Mouse (Mus musculus) heart, embryonic 13.5 days (tissue): ENCODE data around the gene Slc9a9. TPM values are rescaled to one million over a fixed set of nuclear protein-coding genes. Genes with fewer than 3 reads are reported as not detected.
A peak's percentile ranks its signal among the peaks of the same experiment; 100 is the strongest.

Experiments used
- ATAC-seq: fragments of 200-750 bp; cut with Nextera tagmentation; 2 replicates; pipeline ENCODE4 v1.8.0; 2017; ENCODE audit warnings: moderate TSS enrichment; ENCODE audit not compliant: insufficient number of reproducible peaks, low FRiP score, low TSS enrichment; ENCODE audit errors: extremely low read depth
- H3K27ac ChIP-seq: fragments of 300-500 bp; sonication (generic); replicated peaks from 2 replicates; pipeline ENCODE4 v1.5.1; 2015; ENCODE audit warnings: moderate library complexity, mild to moderate bottlenecking, inconsistent platforms
- H3K27me3 ChIP-seq: fragments of 300-500 bp; sonication (generic); replicated peaks from 2 replicates; pipeline ENCODE4 v1.6.1; 2015; ENCODE audit warnings: mild to moderate bottlenecking, inconsistent platforms
- H3K36me3 ChIP-seq: fragments of 300-500 bp; sonication (generic); 2 replicates; pipeline ENCODE4 v1.6.1; 2015; ENCODE audit warnings: mild to moderate bottlenecking, inconsistent platforms
- H3K4me1 ChIP-seq: fragments of 300-500 bp; sonication (generic); 2 replicates; pipeline ENCODE4 v1.6.1; 2015; ENCODE audit warnings: inconsistent platforms
- H3K4me2 ChIP-seq: fragments of 300-500 bp; sonication (generic); 2 replicates; pipeline ENCODE4 v1.6.1; 2015; ENCODE audit warnings: inconsistent platforms, mild to moderate bottlenecking, moderate library complexity
- H3K4me3 ChIP-seq: fragments of 300-500 bp; sonication (generic); 2 replicates; pipeline ENCODE4 v1.5.1; 2015; ENCODE audit warnings: moderate library complexity, mild to moderate bottlenecking, inconsistent platforms
- H3K9ac ChIP-seq: fragments of 300-500 bp; sonication (generic); 2 replicates; pipeline ENCODE4 v1.6.1; 2015; ENCODE audit warnings: inconsistent platforms, mild to moderate bottlenecking, moderate library complexity
- H3K9me3 ChIP-seq: fragments of 300-500 bp; sonication (generic); 2 replicates; pipeline ENCODE4 v1.6.1; 2016; ENCODE audit warnings: inconsistent platforms
- WGBS: fragments of 180-500 bp; shearing (Covaris S2); methylation state at CpG from one replicate; pipeline ENCODE4 v1.1.7; 2015; ENCODE audit warnings: mixed read lengths; 5-methylcytosine and 5-hydroxymethylcytosine counted together
- polyA plus RNA-seq: library from polyadenylated mRNA; unstranded; fragments of >200 nt; fragmentation: Nextera tagmentation; extraction: Ambion mirVana; gene quantifications from 2 replicates; pipeline ENCODE4 v1.2.1, GENCODE M21; 2015

Gene Slc9a9
- polyA plus RNA-seq, 1 experiment from 2014 or later = 3.7 TPM

GRCm38 (mm10) chr9:95052160-95052559, 382.5 kb downstream of the Slc9a9 start:
- H3K9me3 ChIP-seq = no peaks in the 10 kb centered on the region
- no peaks in the 10 kb centered on the region for H3K27me3 ChIP-seq
- no peak overlapping the region for H3K4me3 ChIP-seq
- no peak overlapping the region for H3K9ac ChIP-seq
- WGBS = 65% methylated on average over 9 of the region's 9 CpGs
- H3K27ac ChIP-seq = no peak overlapping the region
- no peaks in the 10 kb centered on the region for H3K36me3 ChIP-seq
- no peak for ATAC-seq
- no peaks in the 10 kb centered on the region for H3K4me1 ChIP-seq
- no peak overlapping the region for H3K4me2 ChIP-seq

- Histone ChIP-seq H3K9me3 (no peaks in the 10 kb centered on the region), H3K4me1 (no peaks in the 10 kb centered on the region), H3K36me3 (no peaks in the 10 kb centered on the region), H3K9ac (no peak overlapping the region), H3K27ac (no peak overlapping the region), H3K27me3 (no peaks in the 10 kb centered on the region), H3K4me2 (no peak overlapping the region), H3K4me3 (no peak overlapping the region)
- 54% methylated on average over 5 of the region's 5 CpGs for WGBS
- ATAC-seq = no peak
Observed at GRCm38 (mm10) chr9:95053183-95053582, 383.5 kb downstream of the Slc9a9 start.

GRCm38 (mm10) chr9:95055843-95056242, 386.1 kb downstream of the Slc9a9 start:
- Histone ChIP-seq H3K4me3 (no peak overlapping the region), H3K4me2 (no peak overlapping the region), H3K27me3 (no peaks in the 10 kb centered on the region), H3K27ac (no peak overlapping the region), H3K9ac (no peak overlapping the region), H3K4me1 (no peaks in the 10 kb centered on the region), H3K36me3 (no peaks in the 10 kb centered on the region), H3K9me3 (no peaks in the 10 kb centered on the region)
- 76% methylated on average over 4 of the region's 4 CpGs for WGBS
- no peak for ATAC-seq

GRCm38 (mm10) chr9:95060702-95061101, 391.0 kb downstream of the Slc9a9 start:
- 82% methylated on average over 4 of the region's 4 CpGs for WGBS
- ATAC-seq = no peak
- Histone ChIP-seq H3K4me3 (no peak overlapping the region), H3K9me3 (no peaks in the 10 kb centered on the region), H3K27ac (no peak overlapping the region), H3K9ac (no peak overlapping the region), H3K4me1 (no peaks in the 10 kb centered on the region), H3K36me3 (no peaks in the 10 kb centered on the region), H3K4me2 (no peak overlapping the region), H3K27me3 (no peaks in the 10 kb centered on the region)

GRCm38 (mm10) chr9:95067037-95067436, 397.3 kb downstream of the Slc9a9 start:
- Histone ChIP-seq H3K36me3 (no peaks in the 10 kb centered on the region; the same call in 1 of the 2 replicates), H3K27me3 (no peaks in the 10 kb centered on the region), H3K9ac (no peak overlapping the region), H3K9me3 (no peaks in the 10 kb centered on the region), H3K4me3 (no peak overlapping the region), H3K27ac (no peak overlapping the region), H3K4me1 (no peaks in the 10 kb centered on the region), H3K4me2 (no peak overlapping the region)
- 32% methylated on average over 2 of the region's 3 CpGs for WGBS
- ATAC-seq = no peak

GRCm38 (mm10) chr9:95068466-95068865, 398.8 kb downstream of the Slc9a9 start:
- no peaks in the 10 kb centered on the region; the same call in 1 of the 2 replicates for H3K36me3 ChIP-seq
- ATAC-seq = no peak
- H3K9ac ChIP-seq = no peak overlapping the region
- no peak overlapping the region for H3K4me2 ChIP-seq
- no peaks in the 10 kb centered on the region for H3K27me3 ChIP-seq
- H3K9me3 ChIP-seq = no peaks in the 10 kb centered on the region
- 78% methylated on average over 2 of the region's 2 CpGs for WGBS
- H3K4me3 ChIP-seq = no peak overlapping the region
- H3K27ac ChIP-seq = no peak overlapping the region
- no peaks in the 10 kb centered on the region for H3K4me1 ChIP-seq

GRCm38 (mm10) chr9:95070832-95071519, 401.3 kb downstream of the Slc9a9 start:
- ATAC-seq = no peak
- H3K9me3 ChIP-seq = no peaks in the 10 kb centered on the region
- WGBS = 72% methylated on average over 13 of the region's 13 CpGs

GRCm38 (mm10) chr9:95072450-95072955, 402.8 kb downstream of the Slc9a9 start:
- Histone ChIP-seq H3K27ac (peak overlapping the region; percentile 66), H3K9ac (no peak overlapping the region), H3K36me3 (no peaks in the 10 kb centered on the region; the same call in 1 of the 2 replicates), H3K4me3 (no peak overlapping the region), H3K9me3 (no peaks in the 10 kb centered on the region), H3K4me2 (no peak overlapping the region), H3K27me3 (no peaks in the 10 kb centered on the region), H3K4me1 (peaks cover 5% of the 10 kb centered on the region; the same call in 1 of the 2 replicates)
- no peak for ATAC-seq
- 72% methylated on average over 14 of the region's 14 CpGs for WGBS

More at GRCm38 (mm10) chr9:95070832-95071519, 401.3 kb downstream of the Slc9a9 start:
- H3K27ac ChIP-seq = no peak overlapping the region
- peaks cover 5% of the 10 kb centered on the region; the same call in 1 of the 2 replicates for H3K4me1 ChIP-seq
- no peaks in the 10 kb centered on the region for H3K27me3 ChIP-seq
- H3K36me3 ChIP-seq = no peaks in the 10 kb centered on the region; the same call in 1 of the 2 replicates
- no peak overlapping the region for H3K4me2 ChIP-seq
- no peak overlapping the region for H3K4me3 ChIP-seq
- H3K9ac ChIP-seq = no peak overlapping the region

GRCm38 (mm10) chr9:95073691-95074090, 404.0 kb downstream of the Slc9a9 start:
- Histone ChIP-seq H3K9me3 (no peaks in the 10 kb centered on the region), H3K36me3 (no peaks in the 10 kb centered on the region; the same call in 1 of the 2 replicates), H3K27me3 (no peaks in the 10 kb centered on the region), H3K9ac (no peak overlapping the region), H3K4me1 (peaks cover 5% of the 10 kb centered on the region; the same call in 1 of the 2 replicates), H3K4me2 (no peak overlapping the region), H3K4me3 (no peak overlapping the region), H3K27ac (no peak overlapping the region)
- ATAC-seq = no peak
- 60% methylated on average over 8 of the region's 8 CpGs for WGBS

- no peak overlapping the region for H3K27ac ChIP-seq
- no peak overlapping the region for H3K4me2 ChIP-seq
- H3K9ac ChIP-seq = no peak overlapping the region
- no peak for ATAC-seq
- H3K4me1 ChIP-seq = peaks cover 5% of the 10 kb centered on the region; the same call in 1 of the 2 replicates
- H3K36me3 ChIP-seq = no peaks in the 10 kb centered on the region
- 68% methylated on average over 12 of the region's 12 CpGs for WGBS
- H3K4me3 ChIP-seq = no peak overlapping the region
- no peaks in the 10 kb centered on the region for H3K27me3 ChIP-seq
- H3K9me3 ChIP-seq = no peaks in the 10 kb centered on the region
Observed at GRCm38 (mm10) chr9:95075856-95076255, 406.1 kb downstream of the Slc9a9 start.

- no peak for ATAC-seq
- Histone ChIP-seq H3K9ac (no peak overlapping the region), H3K27me3 (no peaks in the 10 kb centered on the region), H3K4me3 (no peak overlapping the region), H3K4me1 (peaks cover 5% of the 10 kb centered on the region; the same call in 1 of the 2 replicates), H3K36me3 (no peaks in the 10 kb centered on the region), H3K9me3 (no peaks in the 10 kb centered on the region), H3K4me2 (no peak overlapping the region), H3K27ac (no peak overlapping the region)
- WGBS = 85% methylated on average over 5 of the region's 5 CpGs
Observed at GRCm38 (mm10) chr9:95077938-95078337, 408.2 kb downstream of the Slc9a9 start.

- WGBS = 67% methylated on average over 3 of the region's 3 CpGs
- peaks cover 5% of the 10 kb centered on the region; the same call in 1 of the 2 replicates for H3K4me1 ChIP-seq
- no peak for ATAC-seq
- H3K9ac ChIP-seq = no peak overlapping the region
- H3K4me3 ChIP-seq = no peak overlapping the region
- no peaks in the 10 kb centered on the region for H3K27me3 ChIP-seq
- no peak overlapping the region for H3K4me2 ChIP-seq
- H3K27ac ChIP-seq = no peak overlapping the region
- H3K9me3 ChIP-seq = no peaks in the 10 kb centered on the region
- no peaks in the 10 kb centered on the region for H3K36me3 ChIP-seq
Observed at GRCm38 (mm10) chr9:95078626-95079025, 408.9 kb downstream of the Slc9a9 start.
